Mouse (Mus musculus): ENCODE measurements around the gene Aqp11. TPM values are rescaled to one million over a fixed set of nuclear protein-coding genes. Genes with fewer than 3 reads are reported as not detected.

Gene Aqp11
- polyA plus RNA-seq, 1 experiment from 2014 or later, result 51.0 TPM

DNA sequence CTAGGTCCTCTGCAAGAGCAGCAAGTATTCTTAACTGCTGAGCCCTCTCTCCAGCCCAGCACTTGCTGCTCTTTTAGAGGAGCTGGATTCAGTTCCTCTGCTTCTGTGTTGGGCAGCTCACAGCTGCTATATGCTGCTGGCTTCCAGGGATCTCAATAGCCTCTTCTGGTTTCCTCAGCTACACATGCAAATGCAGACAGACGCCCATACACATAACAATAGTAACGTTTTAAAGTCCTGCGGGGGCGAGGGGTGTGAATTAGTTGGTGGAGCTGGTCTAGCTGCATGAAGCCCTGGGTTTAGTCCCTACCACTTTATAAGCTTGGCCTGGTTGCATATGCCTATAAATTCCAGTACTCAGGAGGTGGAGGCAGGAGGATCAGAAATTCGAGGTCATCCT lies 19.0 kb downstream of the Aqp11 start:
- no peak overlapping the region for H3K4me3 ChIP-seq (ENCODE audit: low read depth, low read length)
- H3K4me2 ChIP-seq (ENCODE audit: low read depth, low read length), result no peak overlapping the region
- 79% methylated on average over 5 of the region's 5 CpGs for WGBS (ENCODE audit: insufficient replicate concordance)
- H3K27me3 ChIP-seq (ENCODE audit: insufficient read depth, low read length), result no peaks in the 10 kb centered on the region
- H3K36me3 ChIP-seq (replicated peaks; ENCODE audit: insufficient read depth, low read length), result peaks cover 36% of the 10 kb centered on the region
- no peak for TF ChIP-seq EP300 (IDR thresholded peaks at IDR 0.05; ENCODE audit: low read depth)
- no peak for TF ChIP-seq CTCF (IDR thresholded peaks at IDR 0.05; ENCODE audit: low read depth)
- H3K9ac ChIP-seq (replicated peaks), result no peak overlapping the region
- no peak for DNase-seq
- H3K27ac ChIP-seq (ENCODE audit: low read depth), result no peak overlapping the region
- no peak for ATAC-seq
- H3K9me3 ChIP-seq (ENCODE audit: low read length), result no peaks in the 10 kb centered on the region
- H3K4me1 ChIP-seq (ENCODE audit: insufficient read depth), result no peaks in the 10 kb centered on the region

DNA sequence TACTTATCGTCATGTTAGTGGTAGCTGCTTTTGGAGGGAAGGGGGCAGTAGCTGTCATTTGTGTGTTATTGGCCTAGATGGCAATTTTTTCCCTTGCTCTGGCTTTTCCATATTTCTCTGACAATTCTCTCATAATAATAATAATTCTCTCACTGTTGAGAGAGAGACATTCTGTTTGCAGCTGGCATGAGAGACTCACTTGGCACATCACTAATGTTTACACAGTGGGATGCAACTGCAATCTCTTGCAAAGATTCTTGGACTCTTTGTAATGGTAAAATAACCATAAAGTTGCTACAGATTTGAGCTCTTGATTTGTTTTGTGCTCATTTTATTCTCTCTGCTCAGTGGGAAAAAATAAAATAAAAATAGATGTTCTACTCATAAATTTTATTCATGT lies 20.8 kb downstream of the Aqp11 start:
- no peaks in the 10 kb centered on the region for H3K4me1 ChIP-seq (ENCODE audit: insufficient read depth)
- TF ChIP-seq CTCF (IDR thresholded peaks at IDR 0.05; ENCODE audit: low read depth), result no peak
- TF ChIP-seq EP300 (IDR thresholded peaks at IDR 0.05; ENCODE audit: low read depth), result no peak
- 79% methylated on average over 1 of the region's 1 CpGs for WGBS (ENCODE audit: insufficient replicate concordance)
- H3K9me3 ChIP-seq (ENCODE audit: low read length), result no peaks in the 10 kb centered on the region
- H3K4me3 ChIP-seq (ENCODE audit: low read depth, low read length), result no peak overlapping the region
- ATAC-seq, result no peak
- no peak overlapping the region for H3K27ac ChIP-seq (ENCODE audit: low read depth)
- H3K27me3 ChIP-seq (ENCODE audit: insufficient read depth, low read length), result no peaks in the 10 kb centered on the region
- no peak overlapping the region for H3K4me2 ChIP-seq (ENCODE audit: low read depth, low read length)
- DNase-seq, result no peak
- peaks cover 48% of the 10 kb centered on the region for H3K36me3 ChIP-seq (replicated peaks; ENCODE audit: insufficient read depth, low read length)
- no peak overlapping the region for H3K9ac ChIP-seq (replicated peaks)

DNA sequence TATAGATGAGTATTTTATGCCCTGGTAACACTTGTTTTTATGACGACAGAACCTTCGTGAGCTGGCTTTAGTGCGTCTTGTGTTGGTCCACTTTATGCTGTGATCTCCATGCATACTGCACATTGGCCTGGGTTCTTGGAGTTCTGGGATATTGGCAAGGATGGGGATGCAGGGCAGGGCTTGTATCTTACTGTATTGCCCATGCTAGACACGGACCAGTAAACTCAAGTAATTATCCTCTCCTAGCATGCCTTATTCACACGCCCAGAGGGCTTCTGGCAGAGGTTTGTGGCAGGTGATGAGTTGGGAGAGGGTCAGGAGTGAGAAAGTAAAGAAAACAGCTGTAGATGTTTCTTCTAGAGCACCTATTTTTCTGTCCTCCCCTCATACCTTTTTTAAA lies 23.4 kb downstream of the Aqp11 start:
- no peak overlapping the region for H3K9ac ChIP-seq (replicated peaks)
- 93% methylated on average over 5 of the region's 5 CpGs for WGBS (ENCODE audit: insufficient replicate concordance)

DNA sequence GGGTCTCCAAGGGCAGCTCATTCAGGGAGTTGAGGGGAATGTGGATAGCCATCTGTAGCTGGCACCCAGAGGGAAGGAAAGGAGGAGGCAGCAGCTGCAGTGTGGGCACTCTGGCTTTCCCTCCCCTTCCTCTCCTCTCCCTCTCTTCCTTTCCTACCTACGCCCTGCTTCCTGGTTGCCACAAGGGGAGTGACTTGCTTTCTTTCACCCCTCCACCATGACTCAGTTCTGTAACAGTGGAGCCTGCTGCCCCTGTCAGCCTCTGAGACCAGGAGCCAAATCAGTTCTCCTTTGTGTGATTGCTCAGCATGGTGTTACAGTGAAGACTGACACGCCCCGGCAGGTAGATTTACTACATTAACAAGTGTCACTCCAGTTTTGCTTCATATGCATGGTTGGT lies 28.9 kb downstream of the Aqp11 start:
- no peak for ATAC-seq
- no peak overlapping the region for H3K4me2 ChIP-seq (ENCODE audit: low read depth, low read length)
- peaks cover 18% of the 10 kb centered on the region for H3K36me3 ChIP-seq (replicated peaks; ENCODE audit: insufficient read depth, low read length)
- H3K4me3 ChIP-seq (ENCODE audit: low read depth, low read length), result no peak overlapping the region
- no peaks in the 10 kb centered on the region for H3K9me3 ChIP-seq (ENCODE audit: low read length)
- WGBS (ENCODE audit: insufficient replicate concordance), result 57% methylated on average over 3 of the region's 3 CpGs
- no peaks in the 10 kb centered on the region for H3K4me1 ChIP-seq (ENCODE audit: insufficient read depth)
- H3K9ac ChIP-seq (replicated peaks), result no peak overlapping the region
- TF ChIP-seq EP300 (IDR thresholded peaks at IDR 0.05; ENCODE audit: low read depth) (no peak), CTCF (IDR thresholded peaks at IDR 0.05; ENCODE audit: low read depth) (no peak)
- no peak overlapping the region for H3K27ac ChIP-seq (ENCODE audit: low read depth)
- DNase-seq, result no peak
- no peaks in the 10 kb centered on the region for H3K27me3 ChIP-seq (ENCODE audit: insufficient read depth, low read length)

More for the DNA sequence above, 23.4 kb downstream of the Aqp11 start:
- peaks cover 47% of the 10 kb centered on the region for H3K36me3 ChIP-seq (replicated peaks; ENCODE audit: insufficient read depth, low read length)
- H3K4me1 ChIP-seq (ENCODE audit: insufficient read depth), result no peaks in the 10 kb centered on the region
- no peaks in the 10 kb centered on the region for H3K27me3 ChIP-seq (ENCODE audit: insufficient read depth, low read length)
- no peak overlapping the region for H3K4me2 ChIP-seq (ENCODE audit: low read depth, low read length)
- no peak overlapping the region for H3K4me3 ChIP-seq (ENCODE audit: low read depth, low read length)
- no peak for DNase-seq
- H3K9me3 ChIP-seq (ENCODE audit: low read length), result no peaks in the 10 kb centered on the region
- H3K27ac ChIP-seq (ENCODE audit: low read depth), result no peak overlapping the region
- TF ChIP-seq EP300 (IDR thresholded peaks at IDR 0.05; ENCODE audit: low read depth), result no peak
- no peak for TF ChIP-seq CTCF (IDR thresholded peaks at IDR 0.05; ENCODE audit: low read depth)
- no peak for ATAC-seq

DNA sequence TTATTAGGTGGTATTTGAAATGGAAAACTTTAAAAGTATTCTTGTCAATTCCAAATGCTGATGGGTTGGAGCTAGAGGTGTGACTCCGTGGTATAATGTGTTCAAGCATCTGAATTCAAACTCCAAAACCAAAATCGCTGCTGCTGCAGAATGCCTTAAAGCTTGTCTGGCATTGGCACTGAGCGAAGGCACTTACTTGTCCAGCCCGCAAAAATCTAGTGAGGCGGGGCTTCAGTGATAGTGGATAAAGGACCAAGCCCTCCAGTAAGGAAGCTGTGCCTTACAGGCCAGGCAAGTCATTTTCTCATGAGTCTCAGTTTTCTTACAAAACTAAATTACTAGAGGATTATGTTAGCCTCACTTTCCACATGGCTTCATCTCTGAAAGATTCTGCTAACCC lies 30.3 kb downstream of the Aqp11 start:
- Histone ChIP-seq H3K27ac (ENCODE audit: low read depth) (no peak overlapping the region), H3K4me1 (ENCODE audit: insufficient read depth) (no peaks in the 10 kb centered on the region), H3K27me3 (ENCODE audit: insufficient read depth, low read length) (no peaks in the 10 kb centered on the region), H3K36me3 (replicated peaks; ENCODE audit: insufficient read depth, low read length) (peaks cover 9% of the 10 kb centered on the region), H3K4me2 (ENCODE audit: low read depth, low read length) (no peak overlapping the region), H3K9ac (replicated peaks) (no peak overlapping the region), H3K4me3 (ENCODE audit: low read depth, low read length) (no peak overlapping the region), H3K9me3 (ENCODE audit: low read length) (no peaks in the 10 kb centered on the region)
- no peak for TF ChIP-seq CTCF (IDR thresholded peaks at IDR 0.05; ENCODE audit: low read depth)
- TF ChIP-seq EP300 (IDR thresholded peaks at IDR 0.05; ENCODE audit: low read depth), result no peak
- DNase-seq, result no peak
- WGBS (ENCODE audit: insufficient replicate concordance), result 75% methylated on average over 5 of the region's 5 CpGs
- ATAC-seq, result no peak

DNA sequence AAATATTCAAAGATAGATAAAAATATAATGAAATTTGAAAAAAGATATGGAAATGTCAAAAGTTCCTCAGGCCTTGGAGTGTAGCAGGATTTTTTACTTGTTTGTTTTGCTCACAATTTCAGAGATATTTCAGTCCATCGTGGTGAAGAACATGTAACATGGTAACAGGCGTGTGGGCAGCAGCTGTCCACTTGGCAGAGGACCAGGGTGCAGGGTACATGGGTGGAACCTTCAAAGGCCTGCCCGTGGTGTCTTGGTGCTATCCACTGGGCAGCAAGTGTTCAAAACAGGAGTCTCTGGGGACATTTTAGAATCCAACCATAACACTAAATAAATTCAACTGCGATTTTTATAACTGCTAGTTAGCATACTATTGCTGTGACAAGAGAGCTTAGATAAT lies 31.0 kb downstream of the Aqp11 start:
- ATAC-seq (no peak), DNase-seq (no peak)
- no peak for TF ChIP-seq CTCF (IDR thresholded peaks at IDR 0.05; ENCODE audit: low read depth)
- TF ChIP-seq EP300 (IDR thresholded peaks at IDR 0.05; ENCODE audit: low read depth), result no peak
- Histone ChIP-seq H3K36me3 (replicated peaks; ENCODE audit: insufficient read depth, low read length) (peaks cover 5% of the 10 kb centered on the region; the same call in 1 of the 2 replicates), H3K4me2 (ENCODE audit: low read depth, low read length) (no peak overlapping the region), H3K9ac (replicated peaks) (no peak overlapping the region), H3K4me1 (ENCODE audit: insufficient read depth) (no peaks in the 10 kb centered on the region), H3K9me3 (ENCODE audit: low read length) (no peaks in the 10 kb centered on the region), H3K4me3 (ENCODE audit: low read depth, low read length) (no peak overlapping the region), H3K27ac (ENCODE audit: low read depth) (no peak overlapping the region), H3K27me3 (ENCODE audit: insufficient read depth, low read length) (no peaks in the 10 kb centered on the region)
- 76% methylated on average over 4 of the region's 4 CpGs for WGBS (ENCODE audit: insufficient replicate concordance)

DNA sequence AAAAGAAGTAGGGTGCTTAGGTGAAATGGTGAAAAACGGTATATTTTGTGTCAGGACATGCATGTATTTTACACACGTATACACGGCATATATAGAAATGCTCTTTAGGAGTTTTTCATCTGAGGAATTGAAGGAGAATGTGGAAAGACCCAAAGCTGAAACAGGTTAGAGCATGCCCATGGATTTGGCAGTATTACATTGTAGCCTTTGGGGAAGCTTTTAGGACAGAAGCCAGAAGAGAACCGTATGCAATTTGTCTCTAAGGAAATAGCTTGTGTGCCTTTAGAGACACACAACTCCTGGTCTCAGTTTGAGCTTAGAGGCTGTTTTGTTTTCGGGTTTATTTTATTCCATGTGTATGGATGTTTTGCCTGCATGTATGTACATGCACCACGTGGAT lies 37.0 kb downstream of the Aqp11 start:
- no peak for TF ChIP-seq EP300 (IDR thresholded peaks at IDR 0.05; ENCODE audit: low read depth)
- no peak for TF ChIP-seq CTCF (IDR thresholded peaks at IDR 0.05; ENCODE audit: low read depth)
- Histone ChIP-seq H3K4me1 (ENCODE audit: insufficient read depth) (peaks cover 7% of the 10 kb centered on the region), H3K4me2 (ENCODE audit: low read depth, low read length) (no peak overlapping the region), H3K27ac (ENCODE audit: low read depth) (no peak overlapping the region), H3K4me3 (ENCODE audit: low read depth, low read length) (no peak overlapping the region), H3K36me3 (replicated peaks; ENCODE audit: insufficient read depth, low read length) (0 out of 2 replicates have a peak, but pooled peaks cover 3% of the 10 kb centered on the region), H3K27me3 (ENCODE audit: insufficient read depth, low read length) (no peaks in the 10 kb centered on the region), H3K9me3 (ENCODE audit: low read length) (no peaks in the 10 kb centered on the region), H3K9ac (replicated peaks) (no peak overlapping the region)
- no peak for DNase-seq
- 82% methylated on average over 6 of the region's 6 CpGs for WGBS (ENCODE audit: insufficient replicate concordance)
- no peak for ATAC-seq

All from liver, postnatal 0 days (tissue).